Mouse (Mus musculus) WW6 (cell line): ENCODE data around the gene Tmem121b.

Experiments
- DNase-seq: peaks from one replicate; pipeline ENCODE4 v3.0.0-alpha.2; 2013; ENCODE audit warnings: low read depth, low spot score

The Tmem121b gene

DNA sequence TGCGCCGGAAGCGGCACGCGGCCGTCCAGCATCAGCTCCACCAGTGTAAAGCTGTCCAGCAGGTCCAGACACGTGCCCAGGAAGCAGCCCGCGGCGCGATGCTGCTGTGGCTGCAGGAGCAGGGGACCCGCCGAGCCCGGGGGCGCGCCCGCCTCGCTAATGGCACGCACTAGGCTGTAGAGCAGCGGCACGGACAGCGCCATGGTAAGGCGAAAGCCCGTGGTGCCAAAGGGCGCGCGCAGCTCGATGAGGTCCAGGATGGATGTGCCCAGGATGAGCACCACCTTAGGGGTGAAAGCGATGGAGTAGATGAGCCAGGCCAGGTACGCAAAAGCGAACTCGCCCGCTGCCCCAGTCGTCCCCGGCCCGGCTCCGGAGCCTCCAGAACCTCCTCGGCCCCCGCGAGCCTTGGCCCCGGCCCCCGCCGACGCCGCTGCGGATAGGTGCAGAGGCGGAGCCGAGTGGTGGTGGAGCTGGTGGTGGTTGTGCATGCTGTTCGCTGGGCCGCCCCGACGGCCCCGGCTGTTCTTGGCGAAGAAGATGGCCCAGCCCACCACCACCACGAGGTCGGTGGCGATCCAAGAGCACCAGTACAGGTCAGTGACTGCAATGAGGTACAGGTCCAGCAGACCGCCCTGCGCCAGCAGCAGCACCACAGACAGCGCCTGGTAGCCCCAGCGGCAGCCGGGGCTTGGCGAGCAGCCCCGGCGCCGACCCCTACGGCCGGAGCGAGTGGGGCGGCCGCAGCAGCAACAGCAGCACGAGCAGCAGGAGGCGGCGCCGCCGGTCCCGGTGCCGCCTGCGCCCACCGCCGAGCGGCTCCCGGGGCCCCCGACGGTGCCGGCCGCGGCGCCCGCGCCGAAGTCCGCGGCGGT lies 871 bp downstream of the Tmem121b start:
- no peak for DNase-seq

GRCm38 (mm10) chr6:120491862-120492498 lies 1.6 kb downstream of the Tmem121b start:
- no peak for DNase-seq

- no peak for DNase-seq
Measured at GRCm38 (mm10) chr6:120491064-120491463, 2.5 kb downstream of the Tmem121b start.

- no peak for DNase-seq
Measured at GRCm38 (mm10) chr6:120489461-120489860, 4.1 kb downstream of the Tmem121b start.

DNA sequence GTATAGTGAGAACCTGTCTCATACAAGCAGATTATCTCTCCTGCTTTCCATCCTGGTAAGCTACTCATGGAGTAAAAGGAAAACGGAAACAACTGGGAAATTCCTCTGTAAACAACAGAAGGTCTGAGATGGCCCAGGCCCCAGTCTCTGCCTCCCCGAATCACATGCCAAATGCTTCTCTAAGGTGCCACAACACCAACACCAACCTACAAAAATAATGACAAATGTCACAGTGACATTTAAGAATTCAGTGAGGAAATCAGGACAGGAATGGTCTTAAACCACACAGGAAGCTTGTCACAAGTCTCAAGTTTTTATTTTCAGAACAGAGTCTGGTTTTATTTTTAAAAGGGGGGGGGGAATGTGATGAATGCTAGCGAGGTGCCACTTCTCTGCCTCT lies 5.0 kb downstream of the Tmem121b start:
- no peak for DNase-seq

DNA sequence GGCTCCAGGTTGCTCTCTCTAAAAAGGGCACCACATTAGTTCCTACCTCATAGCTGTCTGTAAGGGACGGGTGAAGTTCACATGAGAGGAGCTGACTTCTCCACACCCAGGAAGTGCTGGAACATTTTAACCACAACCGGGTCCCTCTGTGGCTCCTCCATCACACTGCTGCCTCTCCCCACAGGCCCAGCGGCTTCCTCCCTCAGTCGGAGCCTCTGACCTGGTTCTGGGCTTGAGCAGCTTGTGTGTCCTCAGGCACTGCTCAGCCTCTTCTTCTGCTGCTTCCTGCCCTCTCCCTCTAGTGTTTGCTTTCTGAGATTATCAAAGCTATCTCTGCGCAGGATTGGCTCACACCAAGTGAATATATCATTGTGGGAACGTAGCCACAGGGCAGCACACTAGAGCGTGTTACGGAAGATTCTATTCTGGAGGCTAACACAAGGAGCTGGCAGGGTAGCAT lies 7.5 kb downstream of the Tmem121b start:
- no peak for DNase-seq

GRCm38 (mm10) chr6:120485038-120485437 lies 8.6 kb downstream of the Tmem121b start:
- DNase-seq, result no peak

- DNase-seq, result no peak
Measured at GRCm38 (mm10) chr6:120483211-120483626, 10.4 kb downstream of the Tmem121b start.

DNA sequence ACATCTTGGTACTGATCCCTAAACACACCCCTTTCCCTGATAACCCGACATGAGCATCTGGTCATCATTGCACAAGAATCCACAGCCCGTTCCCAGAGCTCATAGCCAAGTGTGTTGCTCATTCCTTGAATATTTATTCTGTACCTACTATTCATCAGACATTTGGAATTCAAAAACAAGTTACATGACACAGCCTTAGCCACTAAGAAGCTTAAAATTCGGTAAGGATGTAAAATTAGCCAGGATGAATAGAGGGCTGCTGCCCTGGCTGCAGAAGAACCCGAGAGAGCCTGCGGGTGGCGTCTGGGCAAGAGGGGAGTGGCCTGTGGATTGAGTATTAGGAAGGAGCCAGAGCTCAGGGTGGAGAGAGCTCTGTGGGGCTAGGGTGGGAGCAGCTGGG lies 10.9 kb downstream of the Tmem121b start:
- DNase-seq, result no peak

- DNase-seq, result no peak
Measured at GRCm38 (mm10) chr6:120482021-120482420, 11.6 kb downstream of the Tmem121b start.

DNA sequence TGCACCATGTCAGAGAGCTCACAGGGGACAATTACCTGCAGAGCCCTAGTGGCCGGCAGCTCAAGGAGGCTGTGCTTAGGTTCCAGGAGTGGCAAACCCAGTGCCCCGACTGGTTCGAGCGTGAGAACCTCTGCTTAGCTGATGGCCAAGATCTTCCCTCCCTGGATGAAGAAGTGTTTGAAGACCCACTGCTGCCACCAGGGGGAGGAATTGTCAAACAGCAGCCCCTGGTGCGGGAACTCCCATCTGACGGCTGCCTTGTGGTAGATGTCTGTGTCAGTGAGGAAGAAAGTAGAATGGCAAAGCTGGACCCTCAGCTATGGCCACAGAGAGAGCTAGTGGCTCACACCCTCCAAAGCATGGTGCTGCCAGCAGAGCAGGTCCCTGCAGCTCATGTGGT lies 12.1 kb downstream of the Tmem121b start:
- DNase-seq, result no peak

GRCm38 (mm10) chr6:120480361-120480760 lies 13.2 kb downstream of the Tmem121b start:
- no peak for DNase-seq

DNA sequence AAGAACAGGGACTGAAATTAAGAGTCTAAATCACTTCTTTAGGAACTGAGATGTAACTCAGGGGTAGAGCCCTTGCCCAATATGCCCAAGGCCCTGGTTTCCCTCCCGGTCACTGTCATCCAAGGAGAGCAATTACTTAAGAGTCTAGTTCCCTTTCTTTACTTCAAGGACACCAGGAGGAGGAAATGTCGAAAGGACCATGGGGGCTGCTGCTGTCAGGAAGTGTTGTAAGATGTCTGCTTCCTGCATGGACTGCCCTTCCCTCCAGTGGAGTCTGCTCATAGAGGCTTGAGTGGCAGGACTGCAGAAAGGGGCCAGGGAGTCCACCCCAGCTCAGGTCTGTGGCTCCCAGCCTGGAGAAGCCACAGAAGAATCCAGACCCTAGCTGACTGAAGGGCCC lies 14.3 kb downstream of the Tmem121b start:
- no peak for DNase-seq

GRCm38 (mm10) chr6:120475288-120475687 lies 18.3 kb downstream of the Tmem121b start:
- DNase-seq, result no peak

- DNase-seq, result no peak
Measured at GRCm38 (mm10) chr6:120473427-120473826, 20.2 kb downstream of the Tmem121b start.

- no peak for DNase-seq
Measured at GRCm38 (mm10) chr6:120472455-120473140, 21.0 kb downstream of the Tmem121b start.

- DNase-seq, result no peak
Measured at GRCm38 (mm10) chr6:120471991-120472441, 21.6 kb downstream of the Tmem121b start.

- DNase-seq, result no peak
Measured at GRCm38 (mm10) chr6:120470666-120471065, 22.9 kb downstream of the Tmem121b start.

DNA sequence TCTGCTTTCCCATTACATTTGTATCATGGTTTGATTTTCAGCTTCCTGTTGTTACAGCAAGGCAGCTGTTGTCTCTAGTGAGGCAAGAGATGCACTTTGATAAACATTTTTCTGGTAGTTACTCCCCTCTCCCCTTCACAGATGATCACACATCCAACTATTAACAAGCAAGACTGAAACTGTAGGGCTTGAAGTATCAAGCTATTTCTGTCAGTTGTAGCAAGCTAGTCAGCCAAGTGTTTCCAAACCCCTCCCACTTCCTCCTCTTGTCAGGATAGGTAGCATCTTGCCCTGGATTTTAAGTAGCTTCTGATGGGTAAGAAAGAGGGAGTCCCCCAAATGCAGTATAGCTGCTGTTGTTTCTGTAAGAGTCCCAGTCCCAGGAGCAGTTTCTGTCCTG lies 23.8 kb downstream of the Tmem121b start:
- no peak for DNase-seq

GRCm38 (mm10) chr6:120469268-120469667 lies 24.3 kb downstream of the Tmem121b start:
- DNase-seq, result no peak

DNA sequence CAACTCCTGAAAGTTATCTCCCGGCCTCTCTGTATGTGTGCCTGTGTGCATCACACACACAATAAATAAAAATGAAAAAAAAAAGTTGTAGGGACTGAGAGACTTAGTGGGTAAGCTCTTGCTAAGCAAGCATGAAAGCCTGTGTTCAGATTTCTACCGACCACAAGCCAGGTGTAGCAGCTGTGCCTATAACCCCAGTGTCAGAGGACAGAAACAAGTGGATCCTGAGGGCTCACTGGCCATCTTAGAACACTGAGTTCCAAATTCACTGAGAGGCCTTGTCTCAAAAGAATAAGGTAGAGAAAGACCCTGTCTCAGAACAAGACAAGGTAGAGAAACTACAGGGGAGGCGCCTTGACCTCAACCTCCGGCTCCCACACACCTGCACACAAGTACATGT lies 25.3 kb downstream of the Tmem121b start:
- DNase-seq, result no peak

DNA sequence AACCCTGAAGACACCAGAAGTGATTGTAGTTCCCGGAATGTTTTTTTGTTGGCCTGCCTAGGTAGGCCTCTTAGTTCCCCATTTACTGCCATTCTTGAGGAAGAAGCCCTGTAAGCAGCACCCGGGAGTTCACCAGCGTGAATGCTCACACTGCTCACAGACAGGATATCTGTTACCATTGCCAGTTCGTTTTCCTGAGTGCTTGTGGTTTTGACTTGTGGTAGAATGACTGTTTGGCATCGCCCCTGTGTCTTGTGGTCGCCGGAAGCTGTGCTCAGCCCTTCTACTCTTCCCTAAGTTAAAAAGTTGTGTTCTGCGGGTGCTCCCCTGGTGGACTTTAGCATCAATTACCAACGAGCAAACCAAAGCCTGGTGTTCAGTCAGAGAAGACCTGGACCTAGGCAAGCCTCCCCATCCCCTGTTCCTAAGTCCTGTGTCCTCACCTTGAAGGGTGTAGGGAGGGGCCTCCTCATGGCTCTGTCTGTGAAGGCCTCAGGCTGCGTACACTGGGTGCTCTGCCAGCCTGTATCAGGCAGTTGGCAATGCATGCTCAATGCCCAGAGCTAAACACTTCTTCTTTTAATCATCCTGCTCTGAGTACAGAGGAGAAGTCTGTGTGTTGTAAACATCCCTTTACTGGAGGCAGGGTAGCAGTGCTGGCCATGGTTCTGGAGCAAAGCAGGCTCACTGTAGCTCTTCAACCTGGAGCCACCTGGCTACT lies 26.8 kb downstream of the Tmem121b start:
- no peak for DNase-seq
